Mouse (Mus musculus): ENCODE results near the gene Dkk3. TPM values are rescaled to one million over a fixed set of nuclear protein-coding genes. Genes with fewer than 3 reads are reported as not detected.

The Dkk3 gene
- 30.7 and 33.1 TPM in 2 replicates for polyA plus RNA-seq (2015; fragmentation: Nextera tagmentation; extraction: Ambion mirVana)

GRCm38 (mm10) chr7:112158942-112159341, at the start of gene Dkk3:
TSS of gene Dkk3 (minus strand) at chr7:112159057.
- ATAC-seq (ENCODE audit: insufficient read depth, low FRiP score, low read depth) = peak; percentile 33; the same call in 1 of the 2 replicates
- H3K27me3 ChIP-seq (replicated peaks) = no peaks in the 10 kb centered on the region
- peak within 1 kb of the TSS; percentile 52 for H3K4me3 ChIP-seq (replicated peaks)
- H3K4me2 ChIP-seq = peak within 1 kb of the TSS; percentile 61
- H3K4me1 ChIP-seq = peaks cover 14% of the 10 kb centered on the region
- 6% methylated on average over 21 of the region's 21 CpGs for WGBS
- peak within 1 kb of the TSS; percentile 17; the same call in 1 of the 2 replicates for H3K9ac ChIP-seq
- H3K9me3 ChIP-seq = no peaks in the 10 kb centered on the region
- H3K27ac ChIP-seq = peak within 1 kb of the TSS; percentile 52
- H3K36me3 ChIP-seq = no peaks in the 10 kb centered on the region

- Histone ChIP-seq H3K9ac (no peak overlapping the region), H3K4me1 (peaks cover 18% of the 10 kb centered on the region; the same call in 1 of the 2 replicates), H3K27ac (no peak overlapping the region), H3K36me3 (no peaks in the 10 kb centered on the region), H3K4me2 (no peak overlapping the region), H3K27me3 (replicated peaks) (no peaks in the 10 kb centered on the region), H3K9me3 (no peaks in the 10 kb centered on the region), H3K4me3 (replicated peaks) (no peak overlapping the region)
- ATAC-seq (ENCODE audit: insufficient read depth, low FRiP score, low read depth) = no peak
- 90% methylated on average over 6 of the region's 6 CpGs for WGBS
Measured at GRCm38 (mm10) chr7:112207717-112208116, 48.9 kb upstream of the Dkk3 start.

- ATAC-seq (ENCODE audit: insufficient read depth, low FRiP score, low read depth) = no peak
- H3K4me1 ChIP-seq = peaks cover 15% of the 10 kb centered on the region; the same call in 1 of the 2 replicates
- H3K4me3 ChIP-seq (replicated peaks) = no peak overlapping the region
- H3K36me3 ChIP-seq = no peaks in the 10 kb centered on the region
- H3K4me2 ChIP-seq = no peak overlapping the region
- no peak overlapping the region for H3K9ac ChIP-seq
- no peaks in the 10 kb centered on the region for H3K9me3 ChIP-seq
- WGBS = 93% methylated on average over 6 of the region's 6 CpGs
- no peaks in the 10 kb centered on the region for H3K27me3 ChIP-seq (replicated peaks)
- no peak overlapping the region for H3K27ac ChIP-seq
Measured at GRCm38 (mm10) chr7:112205513-112205912, 46.7 kb upstream of the Dkk3 start.

- H3K27ac ChIP-seq = peak overlapping the region; percentile 73
- H3K36me3 ChIP-seq = no peaks in the 10 kb centered on the region
- H3K27me3 ChIP-seq (replicated peaks) = no peaks in the 10 kb centered on the region
- H3K4me3 ChIP-seq (replicated peaks) = no peak overlapping the region
- no peak overlapping the region for H3K9ac ChIP-seq
- no peak overlapping the region for H3K4me2 ChIP-seq
- 36% methylated on average over 6 of the region's 6 CpGs for WGBS
- H3K9me3 ChIP-seq = no peaks in the 10 kb centered on the region
- peaks cover 15% of the 10 kb centered on the region; the same call in 1 of the 2 replicates for H3K4me1 ChIP-seq
- ATAC-seq (ENCODE audit: insufficient read depth, low FRiP score, low read depth) = no peak
Measured at GRCm38 (mm10) chr7:112204380-112204963, 45.6 kb upstream of the Dkk3 start.

GRCm38 (mm10) chr7:112203937-112204336, 45.1 kb upstream of the Dkk3 start:
- no peak for ATAC-seq (ENCODE audit: insufficient read depth, low FRiP score, low read depth)
- no peak overlapping the region for H3K4me3 ChIP-seq (replicated peaks)
- H3K4me2 ChIP-seq = no peak overlapping the region
- H3K4me1 ChIP-seq = peaks cover 15% of the 10 kb centered on the region; the same call in 1 of the 2 replicates
- no peaks in the 10 kb centered on the region for H3K36me3 ChIP-seq
- H3K27me3 ChIP-seq (replicated peaks) = no peaks in the 10 kb centered on the region
- peak overlapping the region; percentile 73 for H3K27ac ChIP-seq
- H3K9ac ChIP-seq = no peak overlapping the region
- 59% methylated on average over 5 of the region's 5 CpGs for WGBS
- H3K9me3 ChIP-seq = no peaks in the 10 kb centered on the region

- no peak overlapping the region for H3K4me2 ChIP-seq
Measured at GRCm38 (mm10) chr7:112202843-112203242, 44.0 kb upstream of the Dkk3 start.

GRCm38 (mm10) chr7:112202194-112202593, 43.3 kb upstream of the Dkk3 start:
- Histone ChIP-seq H3K4me3 (replicated peaks) (no peak overlapping the region), H3K36me3 (no peaks in the 10 kb centered on the region), H3K9ac (no peak overlapping the region), H3K27me3 (replicated peaks) (no peaks in the 10 kb centered on the region), H3K4me1 (peaks cover 8% of the 10 kb centered on the region; the same call in 1 of the 2 replicates), H3K27ac (no peak overlapping the region), H3K9me3 (no peaks in the 10 kb centered on the region), H3K4me2 (no peak overlapping the region)
- ATAC-seq (ENCODE audit: insufficient read depth, low FRiP score, low read depth) = peak; percentile 33
- 40% methylated on average over 4 of the region's 4 CpGs for WGBS

More at GRCm38 (mm10) chr7:112202843-112203242, 44.0 kb upstream of the Dkk3 start:
- H3K27ac ChIP-seq = no peak overlapping the region
- ATAC-seq (ENCODE audit: insufficient read depth, low FRiP score, low read depth) = no peak
- peaks cover 8% of the 10 kb centered on the region; the same call in 1 of the 2 replicates for H3K4me1 ChIP-seq
- no peaks in the 10 kb centered on the region for H3K9me3 ChIP-seq
- H3K36me3 ChIP-seq = no peaks in the 10 kb centered on the region
- 84% methylated on average over 5 of the region's 5 CpGs for WGBS
- H3K27me3 ChIP-seq (replicated peaks) = no peaks in the 10 kb centered on the region
- no peak overlapping the region for H3K9ac ChIP-seq
- H3K4me3 ChIP-seq (replicated peaks) = no peak overlapping the region

GRCm38 (mm10) chr7:112200761-112201160, 41.9 kb upstream of the Dkk3 start:
- Histone ChIP-seq H3K27me3 (replicated peaks) (no peaks in the 10 kb centered on the region), H3K9ac (no peak overlapping the region), H3K4me1 (peaks cover 8% of the 10 kb centered on the region; the same call in 1 of the 2 replicates), H3K27ac (no peak overlapping the region), H3K9me3 (no peaks in the 10 kb centered on the region), H3K4me2 (no peak overlapping the region), H3K36me3 (no peaks in the 10 kb centered on the region), H3K4me3 (replicated peaks) (no peak overlapping the region)
- WGBS = 49% methylated on average over 4 of the region's 4 CpGs
- ATAC-seq (ENCODE audit: insufficient read depth, low FRiP score, low read depth) = no peak

- H3K9me3 ChIP-seq = no peaks in the 10 kb centered on the region
Measured at GRCm38 (mm10) chr7:112199343-112199742, 40.5 kb upstream of the Dkk3 start.

GRCm38 (mm10) chr7:112197461-112197860, 38.6 kb upstream of the Dkk3 start:
- H3K27ac ChIP-seq = no peak overlapping the region
- H3K4me3 ChIP-seq (replicated peaks) = no peak overlapping the region
- H3K4me1 ChIP-seq = no peaks in the 10 kb centered on the region
- ATAC-seq (ENCODE audit: insufficient read depth, low FRiP score, low read depth) = no peak
- H3K36me3 ChIP-seq = no peaks in the 10 kb centered on the region
- H3K4me2 ChIP-seq = no peak overlapping the region
- H3K9me3 ChIP-seq = no peaks in the 10 kb centered on the region
- no peaks in the 10 kb centered on the region for H3K27me3 ChIP-seq (replicated peaks)
- H3K9ac ChIP-seq = no peak overlapping the region
- WGBS = 68% methylated on average over 8 of the region's 8 CpGs

More at GRCm38 (mm10) chr7:112199343-112199742, 40.5 kb upstream of the Dkk3 start:
- no peaks in the 10 kb centered on the region for H3K36me3 ChIP-seq
- H3K27me3 ChIP-seq (replicated peaks) = no peaks in the 10 kb centered on the region
- H3K4me2 ChIP-seq = no peak overlapping the region
- no peak overlapping the region for H3K9ac ChIP-seq
- no peak for ATAC-seq (ENCODE audit: insufficient read depth, low FRiP score, low read depth)
- H3K27ac ChIP-seq = no peak overlapping the region
- H3K4me3 ChIP-seq (replicated peaks) = no peak overlapping the region
- whole genome bisulfite sequencing = 62% methylated on average over 3 of the region's 3 CpGs
- H3K4me1 ChIP-seq = peaks cover 1% of the 10 kb centered on the region; the same call in 1 of the 2 replicates

- no peaks in the 10 kb centered on the region for H3K4me1 ChIP-seq
- H3K4me3 ChIP-seq (replicated peaks) = no peak overlapping the region
- H3K9me3 ChIP-seq = no peaks in the 10 kb centered on the region
- no peak overlapping the region for H3K27ac ChIP-seq
- no peak overlapping the region for H3K4me2 ChIP-seq
- ATAC-seq (ENCODE audit: insufficient read depth, low FRiP score, low read depth) = no peak
- H3K27me3 ChIP-seq (replicated peaks) = no peaks in the 10 kb centered on the region
- no peak overlapping the region for H3K9ac ChIP-seq
- WGBS = 74% methylated on average over 5 of the region's 5 CpGs
- H3K36me3 ChIP-seq = no peaks in the 10 kb centered on the region
Measured at GRCm38 (mm10) chr7:112194286-112194685, 35.4 kb upstream of the Dkk3 start.

GRCm38 (mm10) chr7:112192778-112193177, 33.9 kb upstream of the Dkk3 start:
- Histone ChIP-seq H3K9ac (no peak overlapping the region), H3K27ac (no peak overlapping the region)
- WGBS = 71% methylated on average over 5 of the region's 5 CpGs

More at GRCm38 (mm10) chr7:112192778-112193177, 33.9 kb upstream of the Dkk3 start:
- Histone ChIP-seq H3K4me3 (replicated peaks) (no peak overlapping the region), H3K27me3 (replicated peaks) (no peaks in the 10 kb centered on the region), H3K4me2 (no peak overlapping the region), H3K9me3 (no peaks in the 10 kb centered on the region), H3K4me1 (peaks cover 9% of the 10 kb centered on the region; the same call in 1 of the 2 replicates), H3K36me3 (no peaks in the 10 kb centered on the region)
- no peak for ATAC-seq (ENCODE audit: insufficient read depth, low FRiP score, low read depth)

All from stomach, embryonic 15.5 days (tissue).